Mouse (Mus musculus): Measurements from ENCODE around the gene Gm12184. TPM values are rescaled to one million over a fixed set of nuclear protein-coding genes. Genes with fewer than 3 reads are reported as not detected.
A peak's percentile ranks its signal among the peaks of the same experiment; 100 is the strongest.

The Gm12184 gene
- polyA plus RNA-seq, 1 experiment: 26.0 TPM

DNA sequence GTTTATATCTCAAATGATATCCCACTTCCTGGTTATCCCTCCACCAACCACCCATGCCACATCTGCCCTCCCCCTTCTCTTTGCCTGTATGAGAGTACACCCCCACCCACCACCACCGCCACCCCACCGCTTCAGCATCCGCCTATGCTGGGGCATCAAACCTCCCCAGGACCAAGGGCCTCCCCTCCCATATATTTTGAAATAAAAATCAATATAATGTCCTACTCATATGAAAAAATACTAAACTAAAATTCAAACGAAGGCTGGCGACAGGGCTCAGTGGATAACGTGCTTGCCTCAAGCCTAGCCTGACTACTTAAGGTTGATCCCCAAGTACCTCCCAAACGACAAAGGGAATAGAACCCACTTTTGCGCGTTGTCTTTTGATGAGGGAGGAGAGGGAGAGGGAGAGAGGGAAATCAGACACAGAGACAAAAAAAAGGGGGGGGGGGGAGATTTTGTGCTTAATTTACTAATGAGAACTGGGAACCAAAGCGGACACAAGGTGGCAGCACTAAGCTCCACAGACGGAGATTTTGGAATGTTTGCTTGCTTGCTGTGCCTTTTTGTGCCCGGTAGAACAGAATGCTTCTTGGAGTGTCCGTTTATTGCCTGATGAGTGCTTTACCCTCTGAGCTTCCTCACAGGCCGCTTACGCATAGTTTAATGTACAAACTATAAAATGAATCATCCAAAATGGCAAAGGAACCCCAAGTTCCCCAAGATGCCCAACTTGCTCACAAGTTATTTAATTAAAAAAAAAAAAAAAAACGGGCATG is 38.0 kb downstream of the Gm12184 start:
- H3K4me3 ChIP-seq (ENCODE audit: insufficient read depth, low read depth, low read length): peak overlapping the region; percentile 56
- H3K4me1 ChIP-seq (ENCODE audit: control insufficient read depth, insufficient read depth, insufficient read length, low read length): no peaks in the 10 kb centered on the region
- H3K27ac ChIP-seq (replicated peaks; ENCODE audit: low read depth, low read length): no peak overlapping the region

DNA sequence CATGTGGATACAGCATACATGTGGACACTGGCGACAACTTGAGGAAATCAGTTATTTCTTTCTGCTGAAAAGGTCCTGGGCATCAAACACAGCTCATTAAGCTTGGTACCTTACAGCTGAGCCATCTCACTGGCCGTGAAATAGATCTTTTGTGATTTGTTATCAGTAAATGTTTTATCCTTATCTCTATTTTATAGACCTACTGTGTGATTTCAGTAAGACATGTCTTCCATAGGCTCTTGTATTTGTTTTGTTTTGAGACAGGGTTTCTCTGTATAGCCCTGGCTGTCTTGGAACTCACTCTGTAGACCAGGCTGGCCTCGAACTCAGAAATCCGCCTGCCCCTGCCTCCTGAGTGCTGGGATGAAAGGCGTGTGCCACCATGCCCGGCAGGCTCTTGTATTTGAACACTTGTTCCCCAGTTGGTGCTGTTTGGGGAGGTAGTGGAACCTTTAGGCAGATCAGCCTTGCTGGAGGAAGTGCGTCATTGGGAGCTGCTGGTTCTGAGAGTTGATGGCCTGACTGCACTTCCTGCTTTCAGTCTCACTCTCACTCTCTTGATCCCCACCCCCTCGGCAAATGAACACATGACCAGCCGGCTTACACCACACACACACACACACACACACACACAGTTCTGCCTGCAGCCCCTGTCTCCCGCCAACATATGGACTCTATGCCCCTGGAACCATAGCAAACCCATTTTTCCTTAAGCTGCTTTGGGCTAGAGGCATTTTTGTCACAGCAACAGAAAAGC is 38.8 kb downstream of the Gm12184 start:
- H3K27ac ChIP-seq (replicated peaks; ENCODE audit: low read depth, low read length): no peak overlapping the region
- no peaks in the 10 kb centered on the region for H3K4me1 ChIP-seq (ENCODE audit: control insufficient read depth, insufficient read depth, insufficient read length, low read length)
- H3K4me3 ChIP-seq (ENCODE audit: insufficient read depth, low read depth, low read length): peak overlapping the region; percentile 32; the same call in 1 of the 2 replicates

DNA sequence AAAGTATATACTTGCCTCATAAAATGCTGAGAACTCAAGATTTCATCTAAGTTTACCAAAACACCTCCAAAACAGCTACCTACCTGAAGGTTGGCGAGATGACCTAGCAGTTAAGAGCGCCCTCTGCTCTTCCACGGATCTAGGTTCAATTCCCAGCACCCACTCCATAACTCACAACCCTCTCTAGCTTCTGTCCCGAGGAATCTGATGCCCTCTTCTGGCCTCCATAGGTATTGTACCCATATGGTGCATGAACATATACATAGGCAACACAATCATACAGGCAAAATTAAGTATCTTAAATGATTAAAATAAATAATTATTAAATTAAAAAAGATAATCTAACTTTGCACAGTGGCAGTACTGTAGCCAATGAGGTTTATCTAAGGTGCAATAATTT is 44.2 kb downstream of the Gm12184 start:
- H3K4me1 ChIP-seq (ENCODE audit: control insufficient read depth, insufficient read depth, insufficient read length, low read length): no peaks in the 10 kb centered on the region
- H3K4me3 ChIP-seq (ENCODE audit: insufficient read depth, low read depth, low read length): no peak overlapping the region
- H3K27ac ChIP-seq (replicated peaks; ENCODE audit: low read depth, low read length): no peak overlapping the region

DNA sequence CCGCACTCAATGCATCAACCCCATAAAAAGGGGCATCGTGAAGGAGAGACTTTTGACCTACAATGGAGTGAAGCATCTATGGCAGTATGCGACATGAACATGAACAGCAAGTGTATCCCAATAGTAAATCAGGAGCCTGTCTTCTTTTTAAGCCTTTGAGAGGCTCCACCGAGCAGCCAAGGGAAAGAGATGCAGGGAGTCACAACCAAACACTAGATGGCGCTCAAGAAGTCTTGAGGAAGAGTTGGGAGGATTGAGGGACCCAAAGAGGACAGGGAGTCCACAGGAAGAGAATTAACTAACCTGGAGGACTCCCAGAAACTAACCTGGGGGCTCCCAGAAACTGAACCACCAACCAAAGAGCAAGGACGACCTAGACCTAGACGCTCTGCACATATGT is 47.0 kb downstream of the Gm12184 start:
- Histone ChIP-seq H3K4me1 (ENCODE audit: control insufficient read depth, insufficient read depth, insufficient read length, low read length) (no peaks in the 10 kb centered on the region), H3K27ac (replicated peaks; ENCODE audit: low read depth, low read length) (no peak overlapping the region), H3K4me3 (ENCODE audit: insufficient read depth, low read depth, low read length) (no peak overlapping the region)

DNA sequence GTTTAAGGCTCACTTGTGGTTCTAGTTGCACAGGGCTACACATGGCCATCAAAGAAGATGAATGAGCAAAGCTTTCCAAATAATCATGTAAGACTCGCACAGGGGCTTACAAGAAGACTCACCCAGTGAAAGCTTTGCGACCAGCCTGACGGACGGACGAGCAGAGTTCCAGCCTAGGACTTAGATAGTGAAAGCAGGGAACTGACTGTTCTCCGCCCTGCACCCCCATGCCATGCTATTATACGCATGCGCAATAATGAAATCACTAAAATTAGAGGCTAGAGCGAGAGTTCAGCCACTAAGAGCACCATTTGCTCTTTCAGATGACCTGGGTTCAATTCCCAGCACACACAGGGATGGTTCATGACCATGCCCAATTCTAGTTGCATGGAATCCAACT is 49.2 kb downstream of the Gm12184 start:
- Histone ChIP-seq H3K4me1 (ENCODE audit: control insufficient read depth, insufficient read depth, insufficient read length, low read length) (no peaks in the 10 kb centered on the region), H3K27ac (replicated peaks; ENCODE audit: low read depth, low read length) (no peak overlapping the region), H3K4me3 (ENCODE audit: insufficient read depth, low read depth, low read length) (no peak overlapping the region)

DNA sequence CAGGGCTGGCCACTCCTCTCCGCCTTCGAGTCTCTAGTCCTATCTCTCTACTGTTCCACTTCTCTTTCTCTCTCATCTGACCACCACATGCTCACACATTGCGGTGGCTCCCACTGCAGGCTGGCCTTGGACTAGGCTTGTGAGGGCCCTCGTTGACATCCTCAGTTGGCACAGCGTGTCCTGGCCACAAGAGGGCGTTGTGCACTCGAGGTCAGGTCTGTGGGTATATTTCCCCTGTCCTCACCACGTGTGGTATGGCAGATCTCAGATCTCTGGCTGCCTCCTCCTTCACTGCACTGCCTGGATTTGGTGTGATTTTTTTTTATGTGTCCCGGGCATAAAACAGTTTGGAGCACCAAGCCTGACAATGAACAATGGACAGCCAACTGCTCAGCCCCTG is 49.8 kb downstream of the Gm12184 start:
- H3K27ac ChIP-seq (replicated peaks; ENCODE audit: low read depth, low read length): no peak overlapping the region
- H3K4me3 ChIP-seq (ENCODE audit: insufficient read depth, low read depth, low read length): no peak overlapping the region
- no peaks in the 10 kb centered on the region for H3K4me1 ChIP-seq (ENCODE audit: control insufficient read depth, insufficient read depth, insufficient read length, low read length)

DNA sequence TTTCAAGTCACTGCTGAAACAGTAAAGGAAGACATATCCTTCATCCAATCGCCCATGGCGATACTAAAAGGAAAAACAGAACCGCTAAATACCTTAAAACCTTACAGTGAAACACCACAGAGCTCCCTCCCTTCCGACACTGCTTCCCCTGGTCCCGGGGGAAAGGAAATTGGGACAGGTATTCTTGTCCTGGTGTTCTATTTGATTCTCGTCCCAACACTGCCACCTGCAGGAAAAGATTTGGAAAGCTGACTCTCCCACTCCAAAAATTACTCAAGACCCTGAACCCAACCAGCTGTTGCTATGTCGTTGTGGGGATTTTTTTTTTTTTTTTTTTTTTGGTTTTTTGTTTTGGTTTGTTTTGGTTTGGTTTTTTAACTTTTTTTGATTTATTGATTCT is 51.0 kb downstream of the Gm12184 start:
- H3K4me3 ChIP-seq (ENCODE audit: insufficient read depth, low read depth, low read length): no peak overlapping the region
- H3K27ac ChIP-seq (replicated peaks; ENCODE audit: low read depth, low read length): no peak overlapping the region
- no peaks in the 10 kb centered on the region for H3K4me1 ChIP-seq (ENCODE audit: control insufficient read depth, insufficient read depth, insufficient read length, low read length)

Other genes starting within 250 kb of the Gm12184 start
- gene Rack1, start 26.3 kb downstream of the Gm12184 start, polyA plus RNA-seq (2012; ENCODE audit: insufficient read depth, insufficient read length, missing spikeins): 405 and 526 TPM in 2 replicates
- gene Trim41, start 9.3 kb downstream of the Gm12184 start, polyA plus RNA-seq (2012; ENCODE audit: insufficient read depth, insufficient read length, missing spikeins): 14.0 and 15.5 TPM in 2 replicates
- 1.4 and 1.5 TPM in 2 replicates for gene Trim7, start 515 bp downstream of the Gm12184 start, polyA plus RNA-seq (2012; ENCODE audit: insufficient read depth, insufficient read length, missing spikeins)
- gene Irgm1, start 45.0 kb upstream of the Gm12184 start, polyA plus RNA-seq (2012; ENCODE audit: insufficient read depth, insufficient read length, missing spikeins): 9.2 and 11.6 TPM in 2 replicates
- not detected in 2 replicates for gene Gm5431, start 75.6 kb upstream of the Gm12184 start, polyA plus RNA-seq (2012; ENCODE audit: insufficient read depth, insufficient read length, missing spikeins)
- 4.5 and 23.2 TPM in 2 replicates for gene Psme2b, start 119.5 kb upstream of the Gm12184 start, polyA plus RNA-seq (2012; ENCODE audit: insufficient read depth, insufficient read length, missing spikeins)
- not detected in 2 replicates for gene Olfr56, start 152.2 kb upstream of the Gm12184 start, polyA plus RNA-seq (2012; ENCODE audit: insufficient read depth, insufficient read length, missing spikeins)
- gene 9930111J21Rik1, start 152.7 kb upstream of the Gm12184 start, polyA plus RNA-seq (2012; ENCODE audit: insufficient read depth, insufficient read length, missing spikeins): 1.2 TPM in 1 of 2 replicates, not detected in the other
- gene Gm12185, start 165.6 kb upstream of the Gm12184 start, polyA plus RNA-seq (2012; ENCODE audit: insufficient read depth, insufficient read length, missing spikeins): not detected in 2 replicates
- gene Tgtp1, start 167.5 kb upstream of the Gm12184 start, polyA plus RNA-seq (2012; ENCODE audit: insufficient read depth, insufficient read length, missing spikeins): 7.6 and 16.9 TPM in 2 replicates
- gene 9930111J21Rik2, start 224.6 kb upstream of the Gm12184 start, polyA plus RNA-seq (2012; ENCODE audit: insufficient read depth, insufficient read length, missing spikeins): 1.8 and 4.0 TPM in 2 replicates
- 19.9 and 29.5 TPM in 2 replicates for gene Tgtp2, start 237.6 kb upstream of the Gm12184 start, polyA plus RNA-seq (2012; ENCODE audit: insufficient read depth, insufficient read length, missing spikeins)
- gene Ifi47, start 249.9 kb upstream of the Gm12184 start, polyA plus RNA-seq (2012; ENCODE audit: insufficient read depth, insufficient read length, missing spikeins): 2.9 and 4.6 TPM in 2 replicates

Measured in brown adipose tissue, adult 24 weeks (tissue).